Mouse (Mus musculus) embryonic fibroblast, embryonic 13.5 days (primary cell): ENCODE results near the gene Myo15.

Source experiments
- CTCF ChIP-seq: IDR thresholded peaks from 2 replicates; pipeline ENCODE4 v1.5.1; 2011; ENCODE audit warnings: mild to moderate bottlenecking, control low read depth, low read length, moderate library complexity, borderline replicate concordance; ENCODE audit not compliant: insufficient read depth
- POLR2A ChIP-seq: IDR thresholded peaks from 2 replicates; pipeline ENCODE4 v1.6.1; 2011; ENCODE audit warnings: low read depth, mild to moderate bottlenecking, control low read depth, low read length, moderate library complexity

DNA sequence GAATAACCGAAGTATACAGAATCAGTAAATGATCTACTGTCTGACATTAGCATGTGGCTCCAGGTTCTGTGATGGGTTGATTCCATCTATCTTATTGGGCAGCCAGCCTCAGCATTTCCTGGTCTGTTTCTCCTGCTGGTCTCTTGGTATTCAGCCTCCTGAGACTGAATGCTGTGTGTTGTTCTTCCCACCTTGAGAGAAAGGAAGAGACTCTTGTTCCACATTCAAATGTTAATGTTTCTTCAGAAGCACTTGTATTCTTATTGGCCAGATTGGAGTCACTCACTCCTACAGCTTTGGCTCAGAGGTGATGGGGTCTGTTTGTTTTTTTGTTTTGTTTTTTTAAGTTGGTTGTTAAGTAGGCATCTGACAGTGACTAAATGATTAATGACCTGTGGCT, 46.1 kb upstream of the Myo15 start:
- TF ChIP-seq CTCF (no peak), POLR2A (no peak)
